Mouse (Mus musculus) CH12F3 (cell line): ENCODE measurements around the gene Clec4a1.

ENCODE experiments used
- in situ Hi-C: fragments of 300-500 bp; cut with MboI; formaldehyde crosslinking; loops from 2 replicates; pipeline ENCODE4 v1.14.3; 2020; ENCODE audit warnings: low sequenced_read_pairs

Gene Clec4a1

GRCm38 (mm10) chr6:122921451-122921850 is at the start of gene Clec4a1:
Gene Clec4a1 (plus strand): TSS chr6:122921848.
- in situ Hi-C loops = no loop called here

- in situ Hi-C loops = loop anchor here (5.0 kb wide), 1 partner anchor 65 kb away; no protein-coding TSS in a partner anchor
Measured at GRCm38 (mm10) chr6:122872800-122873199, 48.8 kb upstream of the Clec4a1 start.

GRCm38 (mm10) chr6:122873871-122874719 is 47.6 kb upstream of the Clec4a1 start, which contains the start of gene Necap1:
Gene Necap1 (plus strand): TSS chr6:122874474.
- in situ Hi-C loops = loop anchor here (5.0 kb wide), 1 partner anchor 67 kb away; no protein-coding TSS in a partner anchor

- in situ Hi-C loops = loop anchor here (5.0 kb wide), 1 partner anchor 68 kb away; no protein-coding TSS in a partner anchor
Measured at GRCm38 (mm10) chr6:122874720-122875389, 46.8 kb upstream of the Clec4a1 start.

GRCm38 (mm10) chr6:122879141-122879735 is 42.4 kb upstream of the Clec4a1 start:
- in situ Hi-C loops = no loop called here

- in situ Hi-C loops = no loop called here
Measured at GRCm38 (mm10) chr6:122879781-122880505, 41.7 kb upstream of the Clec4a1 start.

GRCm38 (mm10) chr6:122881287-122881686 is 40.4 kb upstream of the Clec4a1 start:
- in situ Hi-C loops = no loop called here

- in situ Hi-C loops = no loop called here
Measured at GRCm38 (mm10) chr6:122883603-122884002, 38.0 kb upstream of the Clec4a1 start.

- in situ Hi-C loops = no loop called here
Measured at GRCm38 (mm10) chr6:122889599-122889998, 32.0 kb upstream of the Clec4a1 start.

- in situ Hi-C loops = loop anchor here (10.0 kb wide), 2 partner anchors 112 to 292 kb away; no protein-coding TSS in a partner anchor
Measured at GRCm38 (mm10) chr6:122892442-122893049, 29.1 kb upstream of the Clec4a1 start.

GRCm38 (mm10) chr6:122919922-122920321 is 1.7 kb upstream of the Clec4a1 start:
- in situ Hi-C loops = no loop called here

- in situ Hi-C loops = no loop called here
Measured at GRCm38 (mm10) chr6:122934845-122935244, 13.2 kb downstream of the Clec4a1 start.

GRCm38 (mm10) chr6:122939618-122940017 is 18.0 kb downstream of the Clec4a1 start:
- in situ Hi-C loops = no loop called here

- in situ Hi-C loops = no loop called here
Measured at GRCm38 (mm10) chr6:122946760-122947159, 25.1 kb downstream of the Clec4a1 start.

GRCm38 (mm10) chr6:122952401-122952800 is 30.8 kb downstream of the Clec4a1 start, which contains the start of gene Clec4a3:
Gene Clec4a3 (plus strand): TSS chr6:122952515.
- in situ Hi-C loops = no loop called here

- in situ Hi-C loops = no loop called here
Measured at GRCm38 (mm10) chr6:122964562-122964961, 42.9 kb downstream of the Clec4a1 start.

GRCm38 (mm10) chr6:122969048-122969447 is 47.4 kb downstream of the Clec4a1 start:
- in situ Hi-C loops = no loop called here
